Mouse (Mus musculus) MEL (cell line): ENCODE data around the gene Shf. TPM values are rescaled to one million over a fixed set of nuclear protein-coding genes. Genes with fewer than 3 reads are reported as not detected.

ENCODE experiments used
- DNase-seq: peaks from one replicate; pipeline ENCODE4 v3.0.0; 2011; ENCODE audit warnings: low read depth, low spot score
- H3K27ac ChIP-seq: 2 replicates; pipeline ENCODE4 v1.5.1; 2012; ENCODE audit warnings: low read depth, mild to moderate bottlenecking, control low read depth, low read length, moderate library complexity; ENCODE audit not compliant: control insufficient read depth
- H3K27me3 ChIP-seq, 2 experiments: fragments of 150-350 bp in 1 of 2; sonication (generic) in 1 of 2; 2 replicates each; pipeline ENCODE4 v1.6.1; 2012; ENCODE audit warnings: low read length in 2 of 2, mild to moderate bottlenecking in 2 of 2, improper control_type of control experiment in 1 of 2, moderate library complexity in 1 of 2; ENCODE audit not compliant: insufficient read depth in 2 of 2, control insufficient read depth in 1 of 2
- H3K36me3 ChIP-seq, 2 experiments: 2 replicates each; pipeline ENCODE4 v1.6.1; 2012 to 2014; ENCODE audit warnings: low read length in 2 of 2, improper control_type of control experiment in 1 of 2, inconsistent platforms in 1 of 2, mild to moderate bottlenecking in 1 of 2; ENCODE audit not compliant: insufficient read depth in 2 of 2, control insufficient read depth in 1 of 2
- H3K4me1 ChIP-seq, 2 experiments: fragments of 150-350 bp in 1 of 2; sonication (generic) in 1 of 2; 2 replicates each; pipeline ENCODE4 v1.6.1; 2012; ENCODE audit warnings: low read length in 2 of 2, improper control_type of control experiment in 1 of 2, mild to moderate bottlenecking in 1 of 2; ENCODE audit not compliant: insufficient read depth in 2 of 2, control insufficient read depth in 1 of 2
- H3K4me3 ChIP-seq, 2 experiments: fragments of 150-350 bp in 1 of 2; sonication (generic) in 1 of 2; 2 replicates each; pipeline ENCODE4 v1.5.1; 2012; ENCODE audit warnings: low read depth in 2 of 2, low read length in 2 of 2, mild to moderate bottlenecking in 2 of 2, moderate library complexity in 2 of 2, control low read depth in 1 of 2, improper control_type of control experiment in 1 of 2; ENCODE audit not compliant: control insufficient read depth in 1 of 2, insufficient read depth in 1 of 2
- H3K79me2 ChIP-seq: 2 replicates; pipeline ENCODE4 v1.6.1; 2012; ENCODE audit warnings: mild to moderate bottlenecking, low read length, moderate library complexity; ENCODE audit not compliant: control insufficient read depth, poor library complexity, insufficient read depth
- H3K9ac ChIP-seq: 2 replicates; pipeline ENCODE4 v1.6.1; 2012; ENCODE audit warnings: low read depth, mild to moderate bottlenecking, control low read depth, low read length, moderate library complexity; ENCODE audit not compliant: control insufficient read depth, poor library complexity, severe bottlenecking
- H3K9me3 ChIP-seq: fragments of 150-350 bp; sonication (generic); replicated peaks from 2 replicates; pipeline ENCODE4 v1.6.1; 2012; ENCODE audit warnings: mild to moderate bottlenecking, low read length, improper control_type of control experiment, moderate library complexity; ENCODE audit not compliant: insufficient read depth
- CTCF ChIP-seq, 3 experiments: IDR thresholded peaks in 2 of 3; conservative IDR thresholded peaks in 1 of 3; 2 replicates each; pipeline ENCODE4 v1.5.1; 2011 to 2012; ENCODE audit warnings: low read length in 3 of 3, low read depth in 2 of 3, mild to moderate bottlenecking in 2 of 3, improper control_type of control experiment in 1 of 3, inconsistent platforms in 1 of 3, mixed read lengths in 1 of 3, moderate library complexity in 1 of 3; ENCODE audit not compliant: control insufficient read depth in 1 of 3, insufficient read depth in 1 of 3, poor library complexity in 1 of 3, severe bottlenecking in 1 of 3
- ELF1 ChIP-seq: IDR thresholded peaks from 2 replicates; pipeline ENCODE4 v1.6.1; 2014; ENCODE audit warnings: low read depth, mild to moderate bottlenecking, inconsistent platforms, low read length, improper control_type of control experiment, moderate library complexity
- EP300 ChIP-seq, 2 experiments: IDR thresholded peaks; 2 replicates each; pipeline ENCODE4 v1.6.1; 2011; ENCODE audit warnings: improper control_type of control experiment in 2 of 2, low read length in 2 of 2, low read depth in 1 of 2, mild to moderate bottlenecking in 1 of 2
- ETS1 ChIP-seq: IDR thresholded peaks from 2 replicates; pipeline ENCODE4 v1.6.1; 2012; ENCODE audit warnings: low read depth, mild to moderate bottlenecking, inconsistent platforms, low read length, improper control_type of control experiment, moderate library complexity
- GATA1 ChIP-seq: IDR thresholded peaks from 2 replicates; pipeline ENCODE4 v1.6.1; 2011; ENCODE audit warnings: low read depth, low read length, improper control_type of control experiment
- JUND ChIP-seq: IDR thresholded peaks from 2 replicates; pipeline ENCODE4 v1.6.1; 2011; ENCODE audit warnings: low read depth, mild to moderate bottlenecking, improper control_type of control experiment, low read length
- MAX ChIP-seq: IDR thresholded peaks from 2 replicates; pipeline ENCODE4 v1.6.1; 2011; ENCODE audit warnings: low read length, improper control_type of control experiment
- MAZ ChIP-seq: IDR thresholded peaks from 2 replicates; pipeline ENCODE4 v1.6.1; 2012; ENCODE audit warnings: low read depth, mild to moderate bottlenecking, inconsistent platforms, low read length, improper control_type of control experiment
- MEF2A ChIP-seq: IDR thresholded peaks from 2 replicates; pipeline ENCODE4 v1.6.1; 2014; ENCODE audit warnings: low read depth, mild to moderate bottlenecking, inconsistent platforms, low read length, improper control_type of control experiment; ENCODE audit not compliant: poor library complexity, insufficient replicate concordance, severe bottlenecking; ENCODE audit errors: extremely low read depth
- NELFE ChIP-seq: IDR thresholded peaks from 2 replicates; pipeline ENCODE4 v1.6.1; 2011; ENCODE audit warnings: low read depth, low read length, improper control_type of control experiment
- NRF1 ChIP-seq: IDR thresholded peaks from 2 replicates; pipeline ENCODE4 v1.6.1; 2014; ENCODE audit warnings: low read depth, mild to moderate bottlenecking, inconsistent platforms, low read length, improper control_type of control experiment, moderate library complexity; ENCODE audit not compliant: poor library complexity, insufficient read depth, severe bottlenecking
- POLR2AphosphoS2 ChIP-seq: IDR thresholded peaks from 2 replicates; pipeline ENCODE4 v1.6.1; 2011; ENCODE audit warnings: low read length, improper control_type of control experiment
- RCOR1 ChIP-seq: IDR thresholded peaks from 2 replicates; pipeline ENCODE4 v1.6.1; 2012; ENCODE audit warnings: low read depth, mild to moderate bottlenecking, inconsistent platforms, low read length, improper control_type of control experiment
- SIN3A ChIP-seq: IDR thresholded peaks from 2 replicates; pipeline ENCODE4 v1.6.1; 2012; ENCODE audit warnings: low read length, improper control_type of control experiment, inconsistent platforms
- TAL1 ChIP-seq: IDR thresholded peaks from 2 replicates; pipeline ENCODE4 v1.6.1; 2012; ENCODE audit warnings: mild to moderate bottlenecking, inconsistent platforms, low read length, moderate library complexity, mixed read lengths
- TBP ChIP-seq: IDR thresholded peaks from 2 replicates; pipeline ENCODE4 v1.8.0; 2011; ENCODE audit warnings: low read depth, low read length, improper control_type of control experiment
- TCF12 ChIP-seq: IDR thresholded peaks from 2 replicates; pipeline ENCODE4 v1.6.1; 2014; ENCODE audit warnings: low read depth, mild to moderate bottlenecking, inconsistent platforms, low read length, improper control_type of control experiment, moderate library complexity
- UBTF ChIP-seq: IDR thresholded peaks from 2 replicates; pipeline ENCODE4 v1.6.1; 2012; ENCODE audit warnings: low read depth, mild to moderate bottlenecking, inconsistent platforms, low read length, improper control_type of control experiment, moderate library complexity, borderline replicate concordance; ENCODE audit not compliant: insufficient read depth
- ZC3H11A ChIP-seq: IDR thresholded peaks from 2 replicates; pipeline ENCODE4 v1.6.1; 2012; ENCODE audit warnings: low read depth, mild to moderate bottlenecking, inconsistent platforms, low read length, improper control_type of control experiment
- polyA plus RNA-seq, 2 experiments: library from polyadenylated mRNA; stranded (reverse) in 1 of 2; unstranded in 1 of 2; fragments of >175 nt in 1 of 2; fragments of >200 nt in 1 of 2; gene quantifications; 2 replicates each; pipeline versions ENCODE4 v1.2.1 to v1.2.4; 2012; ENCODE audit warnings: low replicate concordance in 2 of 2, low read depth in 1 of 2; ENCODE audit not compliant: insufficient read length in 2 of 2, insufficient read depth in 1 of 2, missing spikeins in 1 of 2
- total RNA-seq: library from RNA; depleted of rRNA; stranded (reverse); fragments of 300-350 nt; gene quantifications from 2 replicates; pipeline ENCODE4 v1.2.3, GENCODE M21; 2012

Gene Shf
- total and polyA plus RNA-seq, 3 experiments: 4.3 to 9.7 TPM; not detected in 1

DNA sequence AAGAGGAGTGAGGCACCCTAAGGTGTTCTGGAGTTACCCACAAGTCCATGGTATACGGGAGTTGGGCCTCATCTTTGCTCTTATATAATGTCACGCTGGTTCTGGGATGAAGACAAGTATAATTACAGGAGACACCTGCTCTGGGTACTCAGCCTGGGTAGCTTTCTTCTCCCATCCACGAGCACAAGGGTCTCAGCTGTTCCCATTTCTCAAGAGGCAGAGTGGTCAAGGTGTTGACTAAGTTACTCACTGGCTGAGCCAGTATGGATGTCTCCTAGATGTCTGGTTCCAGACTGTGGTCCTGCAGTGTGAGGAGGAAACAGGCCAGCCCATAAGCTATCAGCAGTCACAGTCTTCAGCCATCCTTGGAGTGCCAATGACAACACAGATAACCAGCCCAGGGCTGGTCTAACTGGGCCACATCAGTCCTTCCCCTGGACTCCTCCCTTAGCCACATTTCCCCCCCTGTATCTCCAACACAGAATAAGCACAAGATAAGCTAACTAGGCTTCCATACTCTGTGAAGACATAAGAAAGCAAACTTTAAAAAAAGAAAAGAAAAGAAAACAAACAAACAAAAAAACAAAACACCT is 4.5 kb downstream of the Shf start:
- TF ChIP-seq TBP (no peak), JUND (no peak), MAZ (0 out of 2 replicates have a peak, but pooled peaks have one; percentile 60), ETS1 (0 out of 2 replicates have a peak, but pooled peaks have one; percentile 40), SIN3A (peak; percentile 44; the same call in 1 of the 2 replicates), TAL1 (0 out of 2 replicates have a peak, but pooled peaks have one; percentile 12), ZC3H11A (no peak), MAX (peak; percentile 24; the same call in 1 of the 2 replicates), TCF12 (peak; percentile 77), RCOR1 (peak; percentile 53; the same call in 1 of the 2 replicates), GATA1 (peak; percentile 69), EP300 (IDR thresholded peaks at IDR 0.05; ENCODE audit: low read depth in 1 of 2, low read length in 2 of 2) (peak; percentile 67 to 78), CTCF (IDR thresholded peaks at IDR 0.05 in 2 of 3, conservative IDR thresholded peaks at IDR 0.05 in 1 of 3; ENCODE audit: control insufficient read depth in 1 of 3, insufficient read depth in 1 of 3, low read depth in 2 of 3, low read length in 3 of 3, poor library complexity in 1 of 3, severe bottlenecking in 1 of 3) (no peak)
- Histone ChIP-seq H3K27me3 (no peaks in the 10 kb centered on the region), H3K9ac (no peak overlapping the region), H3K9me3 (no peaks in the 10 kb centered on the region), H3K4me3 (no peak overlapping the region), H3K36me3 (peaks cover 0 to 16% of the 10 kb centered on the region in 2 experiments; a peak in 2 of 4 replicates), H3K4me1 (peaks cover 7 to 18% of the 10 kb centered on the region in 2 experiments), H3K79me2 (no peaks in the 10 kb centered on the region; the same call in 1 of the 2 replicates), H3K27ac (peak overlapping the region; percentile 39)
- peak; percentile 77 for DNase-seq

DNA sequence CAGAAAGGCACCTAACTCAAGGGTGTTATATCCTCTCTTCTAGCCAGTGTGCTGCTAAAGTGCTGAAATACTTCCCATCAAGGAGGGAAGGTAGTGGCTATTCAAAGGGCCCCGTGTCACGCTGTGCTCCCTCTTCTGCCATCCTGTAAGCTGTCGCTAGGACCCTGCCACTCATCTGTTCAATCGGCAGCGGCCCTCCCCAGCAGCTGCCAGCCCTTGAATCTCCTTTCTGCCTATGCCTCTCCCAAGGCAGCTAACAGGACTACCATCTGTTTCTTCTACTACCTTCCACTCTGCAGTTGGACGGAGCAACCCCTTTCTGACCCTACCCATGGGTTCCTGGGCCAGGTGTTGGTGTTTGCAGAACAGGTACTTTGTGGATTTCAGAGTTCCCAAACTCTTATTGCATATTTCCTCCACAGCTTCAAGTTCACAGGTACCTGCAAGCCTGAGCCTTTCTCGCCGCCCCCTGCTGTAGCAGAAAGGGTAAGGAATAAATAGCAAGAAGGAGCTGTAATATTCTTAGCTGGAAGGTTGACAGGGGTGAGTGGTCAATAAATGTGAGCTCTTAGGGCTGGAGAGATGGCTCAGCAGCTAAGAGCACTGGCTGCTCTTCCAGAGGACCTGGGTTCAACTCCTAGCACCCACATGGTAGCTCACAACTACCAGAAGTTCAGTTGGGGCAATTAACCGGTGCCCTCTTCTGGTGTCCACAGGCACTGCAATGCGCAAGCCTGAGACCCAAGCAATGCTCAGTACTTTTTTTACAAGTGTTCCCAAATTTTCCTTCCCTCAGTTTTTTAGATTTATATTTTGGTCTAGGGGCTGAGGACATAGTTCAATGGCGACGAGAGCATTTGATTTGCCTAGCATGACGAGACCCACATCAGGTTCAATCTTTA is 6.1 kb downstream of the Shf start:
- no peak for DNase-seq
- TF ChIP-seq TBP: no peak
- TF ChIP-seq POLR2AphosphoS2: no peak
- TF ChIP-seq ELF1: no peak
- TF ChIP-seq EP300 (IDR thresholded peaks at IDR 0.05; ENCODE audit: low read depth in 1 of 2, low read length in 2 of 2): no peak
- no peak for TF ChIP-seq NRF1
- TF ChIP-seq UBTF: no peak
- no peak for TF ChIP-seq MEF2A
- peak; percentile 18 to 44 (median 39) for TF ChIP-seq CTCF (IDR thresholded peaks at IDR 0.05 in 2 of 3, conservative IDR thresholded peaks at IDR 0.05 in 1 of 3; ENCODE audit: control insufficient read depth in 1 of 3, insufficient read depth in 1 of 3, low read depth in 2 of 3, low read length in 3 of 3, poor library complexity in 1 of 3, severe bottlenecking in 1 of 3)
- TF ChIP-seq NELFE: no peak
- Histone ChIP-seq H3K9ac (no peak overlapping the region), H3K27ac (no peak overlapping the region), H3K4me1 (peaks cover 7 to 18% of the 10 kb centered on the region in 2 experiments), H3K9me3 (no peaks in the 10 kb centered on the region), H3K4me3 (no peak overlapping the region), H3K36me3 (peaks cover 0 to 16% of the 10 kb centered on the region in 2 experiments; a peak in 2 of 4 replicates), H3K27me3 (no peaks in the 10 kb centered on the region), H3K79me2 (no peaks in the 10 kb centered on the region)
